Mouse (Mus musculus) adrenal gland, postnatal 10 days (tissue): ENCODE measurements around the gene Nckap5. TPM values are rescaled to one million over a fixed set of nuclear protein-coding genes. Genes with fewer than 3 reads are reported as not detected.
A peak's percentile ranks its signal among the peaks of the same experiment; 100 is the strongest.
"Not testable (repeated sequence)": the region's sequence is repeated elsewhere in the genome, so short reads cannot be mapped to it uniquely, and the experiment has no call there.

Experiments used
- DNase-seq: peaks from one replicate; pipeline ENCODE4 v3.0.0; 2021; ENCODE audit warnings: mixed read lengths
- long read RNA-seq, 2 experiments: library from polyadenylated mRNA; stranded (forward); transcript quantifications; one replicate each; pipeline ENCODE4 v2.0.0; 2021
- total RNA-seq, 2 experiments: library from RNA; stranded (reverse); gene quantifications; 2 replicates each; pipeline ENCODE4 v1.2.3; 2021

The Nckap5 gene
- total RNA-seq = 10 to 100 TPM; 22.6 to 37.4 TPM
- long read RNA-seq, experiment 1, partial matches to known transcripts = 1 of 211 reads
- long read RNA-seq, experiment 1, other reads (novel, unspliced or antisense) = 210 of 211 reads
- long read RNA-seq, experiment 2, partial matches to known transcripts = 1 of 51 reads
- long read RNA-seq, experiment 2, other reads (novel, unspliced or antisense) = 50 of 51 reads

- DNase-seq = peak; percentile 73
Measured at GRCm38 (mm10) chr1:126830031-126830927, at the start of gene Nckap5. Nckap5 (minus strand) TSS chr1:126830799.

GRCm38 (mm10) chr1:126877495-126877894, 46.9 kb upstream of the Nckap5 start:
- no peak for DNase-seq

- no peak for DNase-seq
Measured at GRCm38 (mm10) chr1:126868372-126868771, 37.8 kb upstream of the Nckap5 start.

- no peak for DNase-seq
Measured at GRCm38 (mm10) chr1:126867912-126868311, 37.3 kb upstream of the Nckap5 start.

GRCm38 (mm10) chr1:126865591-126866086, 35.0 kb upstream of the Nckap5 start:
- no peak for DNase-seq

GRCm38 (mm10) chr1:126861816-126862215, 31.2 kb upstream of the Nckap5 start:
- DNase-seq = no peak

GRCm38 (mm10) chr1:126860537-126860936, 29.9 kb upstream of the Nckap5 start:
- DNase-seq = no peak

- DNase-seq = no peak
Measured at GRCm38 (mm10) chr1:126849481-126849880, 18.9 kb upstream of the Nckap5 start.

- DNase-seq = no peak
Measured at GRCm38 (mm10) chr1:126846317-126846716, 15.7 kb upstream of the Nckap5 start.

- no peak for DNase-seq
Measured at GRCm38 (mm10) chr1:126832885-126833284, 2.3 kb upstream of the Nckap5 start.

- DNase-seq = peak; percentile 53
Measured at GRCm38 (mm10) chr1:126829031-126829430, 1.6 kb downstream of the Nckap5 start.

GRCm38 (mm10) chr1:126824841-126825240, 5.8 kb downstream of the Nckap5 start:
- no peak for DNase-seq

GRCm38 (mm10) chr1:126822246-126822645, 8.4 kb downstream of the Nckap5 start:
- no peak for DNase-seq

GRCm38 (mm10) chr1:126817381-126818034, 13.1 kb downstream of the Nckap5 start:
- DNase-seq = peak; percentile 36

- no peak for DNase-seq
Measured at GRCm38 (mm10) chr1:126806994-126807611, 23.5 kb downstream of the Nckap5 start.

- DNase-seq = peak; percentile 19
Measured at GRCm38 (mm10) chr1:126806548-126806947, 24.1 kb downstream of the Nckap5 start.

GRCm38 (mm10) chr1:126802405-126802804, 28.2 kb downstream of the Nckap5 start:
- no peak for DNase-seq

- DNase-seq = no peak
Measured at GRCm38 (mm10) chr1:126801706-126802105, 28.9 kb downstream of the Nckap5 start.

- DNase-seq = no peak
Measured at GRCm38 (mm10) chr1:126799379-126799798, 31.2 kb downstream of the Nckap5 start.

- DNase-seq = not testable (repeated sequence)
Measured at GRCm38 (mm10) chr1:126780354-126780941, 50.2 kb downstream of the Nckap5 start.

- not testable (repeated sequence) for DNase-seq
Measured at GRCm38 (mm10) chr1:126773947-126774346, 56.7 kb downstream of the Nckap5 start.

- DNase-seq = peak; percentile 20
Measured at GRCm38 (mm10) chr1:126766971-126767370, 63.6 kb downstream of the Nckap5 start.
